Mouse (Mus musculus) embryonic facial prominence, embryonic 13.5 days (tissue): ENCODE measurements around the gene Nanp. TPM values are rescaled to one million over a fixed set of nuclear protein-coding genes. Genes with fewer than 3 reads are reported as not detected.

Experiments used
- ATAC-seq: fragments of 200-750 bp; cut with Nextera tagmentation; 2 replicates; pipeline ENCODE4 v1.8.0; 2017; ENCODE audit warnings: low read depth; ENCODE audit not compliant: insufficient number of reproducible peaks, insufficient read depth, low FRiP score, low TSS enrichment
- H3K27ac ChIP-seq: fragments of 300-500 bp; sonication (generic); 2 replicates; pipeline ENCODE4 v1.5.1; 2015; ENCODE audit warnings: moderate library complexity, mild to moderate bottlenecking, inconsistent platforms
- H3K27me3 ChIP-seq: fragments of 300-500 bp; sonication (generic); 2 replicates; pipeline ENCODE4 v1.6.1; 2015; ENCODE audit warnings: mild to moderate bottlenecking, inconsistent platforms
- H3K36me3 ChIP-seq: fragments of 300-500 bp; sonication (generic); 2 replicates; pipeline ENCODE4 v1.6.1; 2015; ENCODE audit warnings: mild to moderate bottlenecking, inconsistent platforms
- H3K4me1 ChIP-seq: fragments of 300-500 bp; sonication (generic); 2 replicates; pipeline ENCODE4 v1.6.1; 2015; ENCODE audit warnings: inconsistent platforms
- H3K4me2 ChIP-seq: fragments of 300-500 bp; sonication (generic); 2 replicates; pipeline ENCODE4 v1.6.1; 2015; ENCODE audit warnings: moderate library complexity, mild to moderate bottlenecking, inconsistent platforms
- H3K4me3 ChIP-seq: fragments of 300-500 bp; sonication (generic); 2 replicates; pipeline ENCODE4 v1.5.1; 2015; ENCODE audit warnings: mild to moderate bottlenecking, inconsistent platforms
- H3K9ac ChIP-seq: fragments of 300-500 bp; sonication (generic); 2 replicates; pipeline ENCODE4 v1.6.1; 2015; ENCODE audit warnings: mild to moderate bottlenecking, inconsistent platforms
- H3K9me3 ChIP-seq: fragments of 300-500 bp; sonication (generic); 2 replicates; pipeline ENCODE4 v1.6.1; 2016; ENCODE audit warnings: inconsistent platforms
- WGBS: fragments of 180-500 bp; shearing (Covaris S2); methylation state at CpG from one replicate; pipeline ENCODE4 v1.1.7; 2015; ENCODE audit warnings: mixed read lengths; 5-methylcytosine and 5-hydroxymethylcytosine counted together
- polyA plus RNA-seq: library from polyadenylated mRNA; unstranded; fragments of >200 nt; fragmentation: Nextera tagmentation; extraction: Ambion mirVana; gene quantifications from 2 replicates; pipeline ENCODE4 v1.2.1, GENCODE M21; 2015

Nanp gene
- 52.5 and 53.9 TPM in 2 replicates for polyA plus RNA-seq

DNA sequence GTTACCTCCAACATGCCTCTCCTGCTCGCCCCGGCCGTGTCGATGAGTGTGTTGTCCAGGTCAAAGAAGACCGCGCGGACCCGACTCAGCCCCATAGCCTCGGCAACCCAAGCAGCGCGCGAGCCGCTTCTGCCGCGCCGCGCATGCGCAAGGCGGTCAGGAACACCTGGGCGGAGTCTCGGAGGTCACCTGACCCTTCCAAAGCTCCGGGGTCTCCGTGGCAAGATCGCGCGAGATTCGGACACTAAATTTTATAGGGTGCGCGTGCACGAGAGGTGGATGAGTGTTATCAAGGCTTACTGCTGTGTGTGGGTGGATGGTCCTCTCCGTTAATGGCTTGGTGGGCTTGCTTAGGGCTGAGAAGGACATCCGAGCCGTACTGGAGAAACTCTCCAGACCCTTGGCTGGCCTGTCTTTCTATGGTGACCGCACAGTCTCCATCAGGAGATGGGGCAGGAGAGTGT, at the start of gene Nanp, which contains the start of gene Ninl:
Nanp (minus strand) TSS at position 167 of the 464 bp plus-strand sequence.
Ninl (minus strand) TSS at position 151 of the 464 bp plus-strand sequence.
- peak; percentile 92 for ATAC-seq
- Histone ChIP-seq H3K9ac (peak within 1 kb of the TSS; percentile 100), H3K36me3 (no peaks in the 10 kb centered on the region), H3K4me2 (peak within 1 kb of the TSS; percentile 79), H3K9me3 (0 out of 2 replicates have a peak, but pooled peaks cover 3% of the 10 kb centered on the region), H3K4me3 (peak within 1 kb of the TSS; percentile 96), H3K27ac (peak within 1 kb of the TSS; percentile 78), H3K27me3 (no peaks in the 10 kb centered on the region), H3K4me1 (peaks cover 8% of the 10 kb centered on the region)
- 2% methylated on average over 34 of the region's 34 CpGs for WGBS

DNA sequence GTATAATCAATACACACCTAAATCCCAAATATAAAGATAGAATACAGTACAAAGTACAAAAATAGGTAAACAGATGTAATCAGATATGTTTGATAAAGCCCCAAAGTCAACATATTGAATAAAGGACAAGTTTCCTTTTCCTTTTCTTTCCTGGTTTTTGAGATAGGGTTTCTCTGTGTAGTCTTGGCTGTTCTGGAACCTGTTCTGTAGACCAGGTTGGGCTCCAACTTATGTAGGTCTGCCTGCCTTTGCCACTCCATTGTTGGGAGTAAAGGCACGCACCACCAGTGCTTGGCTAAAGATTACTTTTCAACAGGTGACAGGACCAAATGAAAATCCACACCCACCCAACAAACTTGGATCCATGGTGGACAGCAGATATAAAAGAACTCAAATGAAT, 17.4 kb upstream of the Nanp start:
- Histone ChIP-seq H3K27me3 (no peaks in the 10 kb centered on the region), H3K9ac (no peak overlapping the region), H3K9me3 (peaks cover 5% of the 10 kb centered on the region; the same call in 1 of the 2 replicates), H3K27ac (no peak overlapping the region), H3K4me3 (no peak overlapping the region), H3K4me1 (no peaks in the 10 kb centered on the region), H3K4me2 (no peak overlapping the region), H3K36me3 (no peaks in the 10 kb centered on the region)
- no peak for ATAC-seq
- 86% methylated on average over 1 of the region's 1 CpGs for WGBS

DNA sequence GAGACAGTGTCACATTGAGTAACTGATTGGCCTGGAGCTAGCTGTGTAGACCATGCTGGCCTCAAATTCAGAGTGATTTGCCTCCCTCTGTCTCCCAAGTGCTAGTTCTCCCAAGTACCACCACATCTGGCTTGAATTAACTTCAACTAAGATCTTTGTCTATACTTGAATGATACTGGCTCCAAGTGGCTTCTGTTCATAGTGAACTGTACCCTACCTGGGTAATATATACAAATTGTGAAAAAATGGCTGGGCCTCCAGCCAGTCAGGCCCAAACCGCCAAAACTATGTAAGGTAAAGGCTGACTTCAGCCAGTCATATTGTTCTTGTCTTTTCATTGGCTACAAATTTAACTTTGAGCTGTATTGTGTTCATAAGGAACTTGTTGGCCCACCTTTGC, 1.2 kb upstream of the Nanp start:
- Histone ChIP-seq H3K9ac (no peak overlapping the region), H3K4me2 (no peak overlapping the region), H3K4me1 (peaks cover 8% of the 10 kb centered on the region), H3K36me3 (no peaks in the 10 kb centered on the region), H3K4me3 (no peak overlapping the region), H3K9me3 (0 out of 2 replicates have a peak, but pooled peaks cover 3% of the 10 kb centered on the region), H3K27ac (no peak overlapping the region), H3K27me3 (no peaks in the 10 kb centered on the region)
- no peak for ATAC-seq
- 87% methylated on average over 1 of the region's 1 CpGs for WGBS

DNA sequence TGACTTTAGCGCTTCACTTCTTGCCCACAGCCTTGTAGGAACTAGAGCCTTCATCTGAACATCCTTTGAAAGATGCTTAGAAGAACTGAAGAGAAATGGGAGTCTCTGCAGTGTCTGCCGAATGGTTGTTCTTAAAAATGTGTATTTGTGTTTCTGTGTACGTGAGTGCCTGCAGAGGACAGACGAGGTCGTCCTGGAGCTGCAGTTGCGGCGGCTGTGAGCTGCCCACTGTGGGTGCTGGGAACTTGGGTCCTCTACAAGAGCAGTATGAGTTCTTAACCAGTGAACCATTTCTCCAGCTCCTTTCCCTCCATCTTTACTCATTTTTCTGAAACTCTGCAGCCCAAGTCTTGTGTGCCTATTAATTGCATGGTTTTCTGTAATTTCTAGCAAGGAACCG, 528 bp upstream of the Nanp start:
- H3K27ac ChIP-seq = peak overlapping the region; percentile 71; the same call in 1 of the 2 replicates
- no peak for ATAC-seq

DNA sequence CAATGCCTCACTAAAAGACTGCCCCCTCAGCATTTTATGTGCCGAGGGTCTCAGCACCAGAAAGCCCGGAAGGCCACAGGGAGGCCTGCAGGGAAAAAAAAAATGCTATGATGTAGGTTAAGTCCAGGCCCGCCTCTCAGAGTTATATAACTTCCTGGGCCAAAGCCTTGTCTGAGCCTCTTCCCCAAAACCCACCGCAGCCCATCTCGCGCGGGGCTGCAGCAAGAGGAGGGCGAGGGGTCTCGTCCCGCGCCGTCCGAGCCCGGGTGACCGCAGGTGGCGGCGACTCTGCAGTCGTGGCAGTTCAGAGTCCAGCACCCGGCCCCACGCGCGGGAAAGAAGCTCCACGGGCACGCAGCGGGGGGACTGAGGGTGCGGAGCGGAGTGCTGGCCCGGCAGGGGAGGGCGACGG, 381 bp downstream of the Nanp start:
- 0 out of 2 replicates have a peak, but pooled peaks cover 3% of the 10 kb centered on the region for H3K9me3 ChIP-seq
- H3K27ac ChIP-seq = peak overlapping the region; percentile 78
- ATAC-seq = peak; percentile 75
- under 1% methylated on average over 30 of the region's 30 CpGs for WGBS
- no peaks in the 10 kb centered on the region for H3K27me3 ChIP-seq
- H3K4me3 ChIP-seq = peak overlapping the region; percentile 96
- peak overlapping the region; percentile 100 for H3K9ac ChIP-seq
- H3K36me3 ChIP-seq = no peaks in the 10 kb centered on the region
- H3K4me1 ChIP-seq = peaks cover 8% of the 10 kb centered on the region
- peak overlapping the region; percentile 79 for H3K4me2 ChIP-seq

More for the DNA sequence above, 528 bp upstream of the Nanp start:
- WGBS = 54% methylated on average over 8 of the region's 8 CpGs
- Histone ChIP-seq H3K4me2 (peak overlapping the region; percentile 79), H3K9me3 (0 out of 2 replicates have a peak, but pooled peaks cover 3% of the 10 kb centered on the region), H3K9ac (peak overlapping the region; percentile 100), H3K27me3 (no peaks in the 10 kb centered on the region), H3K4me1 (peaks cover 8% of the 10 kb centered on the region), H3K4me3 (peak overlapping the region; percentile 96), H3K36me3 (no peaks in the 10 kb centered on the region)

DNA sequence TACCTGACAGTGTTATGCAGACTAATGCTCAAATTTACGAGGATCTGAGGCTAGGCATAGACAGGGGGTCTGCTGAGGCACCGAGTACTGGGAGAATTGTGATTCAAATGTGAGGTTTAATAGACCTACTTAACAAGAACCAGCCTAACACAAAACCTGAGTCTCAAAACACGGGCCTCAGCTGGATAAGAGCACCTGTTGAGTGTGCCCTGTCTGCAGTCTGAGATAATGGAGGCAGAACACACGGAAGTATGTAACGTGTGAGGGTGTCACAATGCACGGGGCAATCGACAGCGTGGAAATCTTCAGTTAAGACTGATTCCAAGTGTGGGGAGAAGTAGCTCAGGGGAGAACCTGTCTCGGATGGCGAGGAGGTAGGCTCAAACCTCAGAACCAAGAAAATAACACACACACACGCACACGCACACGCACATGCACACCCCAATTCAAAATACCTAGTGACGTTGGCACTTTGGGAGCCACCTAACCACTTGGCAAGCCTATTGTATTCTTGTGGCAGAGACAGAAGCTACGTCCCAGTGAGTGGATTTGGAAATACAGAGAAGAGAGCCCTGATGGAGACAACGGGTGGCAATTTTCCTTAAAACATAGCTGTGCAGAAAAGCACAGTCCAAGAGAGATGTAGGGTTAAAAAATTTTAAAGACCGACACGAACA, 1.2 kb downstream of the Nanp start:
- Histone ChIP-seq H3K36me3 (0 out of 2 replicates have a peak, but pooled peaks cover 4% of the 10 kb centered on the region), H3K9ac (peak overlapping the region; percentile 100), H3K27ac (0 out of 2 replicates have a peak overlapping the region, but pooled peaks have one; percentile 78), H3K4me1 (peaks cover 8% of the 10 kb centered on the region), H3K4me2 (peak overlapping the region; percentile 79), H3K27me3 (no peaks in the 10 kb centered on the region), H3K9me3 (0 out of 2 replicates have a peak, but pooled peaks cover 3% of the 10 kb centered on the region), H3K4me3 (peak overlapping the region; percentile 96)
- 67% methylated on average over 18 of the region's 18 CpGs for WGBS
- ATAC-seq = no peak

DNA sequence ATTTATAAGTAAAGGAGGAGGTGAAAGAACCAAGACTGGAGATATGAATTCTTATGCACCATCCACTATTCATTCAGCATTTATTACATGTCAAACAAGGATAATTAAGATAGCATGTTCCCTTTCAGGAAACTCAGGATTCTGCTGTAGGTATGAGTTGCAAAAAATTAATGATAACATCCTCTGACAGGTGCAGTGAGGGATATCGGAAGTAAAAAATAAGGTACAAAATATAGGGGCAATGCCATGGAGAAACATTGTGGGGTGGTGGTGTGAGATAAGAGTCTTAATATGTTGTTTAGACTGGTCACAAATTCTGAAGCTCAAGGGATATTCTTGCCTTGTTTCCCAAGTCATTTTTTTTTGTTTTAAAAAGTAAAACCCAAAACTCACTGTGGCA, 1.9 kb downstream of the Nanp start:
- Histone ChIP-seq H3K36me3 (0 out of 2 replicates have a peak, but pooled peaks cover 8% of the 10 kb centered on the region), H3K27me3 (no peaks in the 10 kb centered on the region), H3K4me1 (peaks cover 8% of the 10 kb centered on the region), H3K27ac (no peak overlapping the region), H3K9me3 (0 out of 2 replicates have a peak, but pooled peaks cover 3% of the 10 kb centered on the region), H3K9ac (no peak overlapping the region), H3K4me3 (no peak overlapping the region), H3K4me2 (no peak overlapping the region)
- 98% methylated on average over 1 of the region's 1 CpGs for WGBS
- no peak for ATAC-seq

DNA sequence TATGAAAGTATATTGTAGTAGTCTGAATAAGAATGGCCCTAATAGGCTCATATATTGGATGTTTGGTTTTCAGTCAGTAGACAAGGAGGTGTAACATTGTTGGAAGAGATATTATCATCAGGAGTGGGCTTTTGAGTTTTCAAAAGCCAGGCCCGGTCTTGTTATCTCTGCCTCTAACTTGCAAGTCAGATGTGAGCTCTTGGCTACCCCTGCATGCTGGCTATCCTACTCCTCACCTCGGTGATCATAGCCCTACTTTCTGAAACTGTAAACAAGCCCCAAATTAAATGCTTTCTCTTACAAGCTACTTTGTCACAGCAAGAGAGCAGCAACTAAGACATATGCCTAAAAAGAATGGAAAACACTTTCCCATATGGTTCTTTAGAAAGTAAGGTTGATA, 2.5 kb downstream of the Nanp start:
- 94% methylated on average over 2 of the region's 2 CpGs for WGBS
- H3K4me3 ChIP-seq = no peak overlapping the region
- 0 out of 2 replicates have a peak, but pooled peaks cover 3% of the 10 kb centered on the region for H3K9me3 ChIP-seq
- H3K27me3 ChIP-seq = no peaks in the 10 kb centered on the region
- ATAC-seq = no peak
- H3K4me1 ChIP-seq = peaks cover 8% of the 10 kb centered on the region
- H3K4me2 ChIP-seq = no peak overlapping the region
- H3K27ac ChIP-seq = no peak overlapping the region
- 0 out of 2 replicates have a peak, but pooled peaks cover 8% of the 10 kb centered on the region for H3K36me3 ChIP-seq
- H3K9ac ChIP-seq = no peak overlapping the region

DNA sequence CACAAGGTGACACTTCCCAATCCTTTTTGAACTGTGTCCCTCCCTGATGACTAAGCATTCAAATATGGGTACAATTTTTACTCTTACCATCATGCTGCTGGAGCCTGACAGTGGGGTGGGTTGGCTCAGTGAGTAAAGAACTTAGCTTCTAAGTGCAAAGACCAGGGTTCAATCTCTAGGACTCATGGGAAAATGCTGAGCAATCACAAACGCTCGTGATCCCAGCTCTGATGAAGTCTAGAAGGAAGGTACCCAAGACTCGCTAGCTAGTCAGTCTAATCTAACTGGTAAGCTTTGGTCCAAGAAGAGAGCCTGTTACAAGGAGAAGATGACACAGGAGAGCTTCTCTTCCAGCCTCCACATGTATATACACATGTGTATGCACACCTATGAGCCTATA, 4.8 kb downstream of the Nanp start:
- Histone ChIP-seq H3K9me3 (no peaks in the 10 kb centered on the region), H3K4me2 (no peak overlapping the region), H3K27me3 (no peaks in the 10 kb centered on the region), H3K27ac (no peak overlapping the region), H3K4me3 (no peak overlapping the region), H3K36me3 (peaks cover 8% of the 10 kb centered on the region), H3K9ac (no peak overlapping the region), H3K4me1 (peaks cover 8% of the 10 kb centered on the region)
- no peak for ATAC-seq
- 91% methylated on average over 3 of the region's 3 CpGs for WGBS

DNA sequence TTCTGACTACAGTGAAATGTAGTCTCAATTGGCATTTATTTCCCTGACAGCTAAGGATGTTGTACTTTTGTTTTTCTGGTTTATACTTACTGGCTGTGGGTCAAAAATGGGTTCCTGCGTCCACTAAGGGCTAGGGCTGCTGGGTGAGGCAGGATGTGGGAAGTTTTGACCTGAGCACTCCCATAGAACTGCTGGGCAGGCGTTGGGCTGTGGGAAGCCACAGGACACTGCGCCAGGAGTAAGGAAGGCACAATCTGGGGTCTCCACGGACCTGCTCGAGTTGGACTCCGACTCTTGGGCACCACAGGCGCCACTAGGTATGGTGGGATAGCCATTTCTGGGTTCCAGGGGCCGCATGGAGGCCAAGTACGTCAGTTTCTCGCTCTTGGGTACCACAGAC, 18.0 kb downstream of the Nanp start:
- ATAC-seq = no peak
- Histone ChIP-seq H3K9me3 (no peaks in the 10 kb centered on the region), H3K4me1 (no peaks in the 10 kb centered on the region), H3K27me3 (no peaks in the 10 kb centered on the region), H3K9ac (no peak overlapping the region), H3K27ac (no peak overlapping the region), H3K36me3 (peaks cover 11% of the 10 kb centered on the region), H3K4me3 (no peak overlapping the region), H3K4me2 (no peak overlapping the region)
- 90% methylated on average over 10 of the region's 10 CpGs for WGBS

DNA sequence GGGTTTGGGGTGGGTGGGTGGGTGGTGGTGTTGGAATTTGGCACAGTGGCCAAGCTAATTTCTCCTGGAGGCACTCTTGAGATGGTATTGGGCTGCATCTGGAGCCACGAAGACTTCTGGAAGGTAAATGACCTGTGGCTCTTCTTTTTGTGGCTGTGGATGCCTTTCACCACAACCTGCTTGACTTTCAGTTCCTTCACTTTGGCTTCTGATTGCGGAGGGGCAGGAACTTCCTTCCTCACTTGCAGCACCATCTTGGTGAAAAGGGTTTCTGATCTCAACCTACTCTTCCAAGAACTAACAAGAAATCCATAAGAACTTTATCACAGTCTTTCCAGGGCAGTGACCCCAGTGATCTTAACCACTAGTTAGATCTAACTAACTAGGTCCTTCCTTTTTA, 23.9 kb downstream of the Nanp start:
- H3K27ac ChIP-seq = no peak overlapping the region
- H3K9me3 ChIP-seq = no peaks in the 10 kb centered on the region
- ATAC-seq = no peak
- WGBS = 83% methylated on average over 2 of the region's 2 CpGs
- H3K4me2 ChIP-seq = no peak overlapping the region
- no peaks in the 10 kb centered on the region for H3K36me3 ChIP-seq
- no peaks in the 10 kb centered on the region for H3K27me3 ChIP-seq
- no peak overlapping the region for H3K9ac ChIP-seq
- no peaks in the 10 kb centered on the region for H3K4me1 ChIP-seq
- no peak overlapping the region for H3K4me3 ChIP-seq

DNA sequence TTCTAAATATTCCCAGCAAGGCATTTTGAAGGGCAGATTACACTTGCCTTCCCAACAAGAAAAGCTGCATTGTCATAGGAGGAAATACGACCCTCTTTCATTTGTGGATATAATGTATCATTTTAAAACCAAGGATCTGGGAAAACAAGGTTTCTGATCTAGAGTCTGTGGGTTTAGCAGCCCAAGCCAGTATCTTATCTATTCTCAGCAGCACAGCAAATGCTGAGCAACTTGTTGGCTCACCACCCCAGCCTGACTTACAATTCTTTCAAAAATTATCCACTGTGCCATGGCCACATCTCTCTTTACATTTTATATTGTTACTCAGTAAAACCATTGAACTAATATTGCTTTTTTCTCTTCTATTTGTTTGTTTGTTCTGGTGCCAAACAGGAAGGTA, 27.9 kb downstream of the Nanp start:
- H3K4me1 ChIP-seq = peaks cover 21% of the 10 kb centered on the region
- H3K9ac ChIP-seq = no peak overlapping the region
- no peak overlapping the region for H3K4me2 ChIP-seq
- H3K9me3 ChIP-seq = no peaks in the 10 kb centered on the region
- WGBS = 50% methylated on average over 1 of the region's 1 CpGs
- no peak for ATAC-seq
- H3K36me3 ChIP-seq = no peaks in the 10 kb centered on the region
- H3K4me3 ChIP-seq = no peak overlapping the region
- no peak overlapping the region for H3K27ac ChIP-seq
- H3K27me3 ChIP-seq = no peaks in the 10 kb centered on the region
